Mouse (Mus musculus) midbrain, embryonic 13.5 days (tissue): Measurements from ENCODE around the gene Tomm22. TPM values are rescaled to one million over a fixed set of nuclear protein-coding genes. Genes with fewer than 3 reads are reported as not detected.
A peak's percentile ranks its signal among the peaks of the same experiment; 100 is the strongest.

Experiments
- ATAC-seq: fragments of 200-750 bp; cut with Nextera tagmentation; 2 replicates; pipeline ENCODE4 v1.8.0; 2017; ENCODE audit warnings: mild to moderate bottlenecking, moderate TSS enrichment, moderate library complexity
- H3K27ac ChIP-seq: fragments of 300-500 bp; sonication (generic); 2 replicates; pipeline ENCODE4 v1.5.1; 2015; ENCODE audit warnings: inconsistent platforms, mild to moderate bottlenecking, moderate library complexity
- H3K27me3 ChIP-seq: fragments of 300-500 bp; sonication (generic); 2 replicates; pipeline ENCODE4 v1.6.1; 2015; ENCODE audit warnings: mild to moderate bottlenecking, inconsistent platforms
- H3K36me3 ChIP-seq: fragments of 300-500 bp; sonication (generic); 2 replicates; pipeline ENCODE4 v1.6.1; 2015; ENCODE audit warnings: mild to moderate bottlenecking, inconsistent platforms
- H3K4me1 ChIP-seq: fragments of 300-500 bp; sonication (generic); replicated peaks from 2 replicates; pipeline ENCODE4 v1.6.1; 2015; ENCODE audit warnings: inconsistent platforms
- H3K4me2 ChIP-seq: fragments of 300-500 bp; sonication (generic); replicated peaks from 2 replicates; pipeline ENCODE4 v1.6.1; 2015; ENCODE audit warnings: moderate library complexity, mild to moderate bottlenecking, inconsistent platforms
- H3K4me3 ChIP-seq: fragments of 300-500 bp; sonication (generic); replicated peaks from 2 replicates; pipeline ENCODE4 v1.5.1; 2015; ENCODE audit warnings: mild to moderate bottlenecking, inconsistent platforms
- H3K9ac ChIP-seq: fragments of 300-500 bp; sonication (generic); replicated peaks from 2 replicates; pipeline ENCODE4 v1.6.1; 2015; ENCODE audit warnings: mild to moderate bottlenecking, inconsistent platforms
- H3K9me3 ChIP-seq: fragments of 300-500 bp; sonication (generic); 2 replicates; pipeline ENCODE4 v1.6.1; 2016; ENCODE audit warnings: mild to moderate bottlenecking, inconsistent platforms
- WGBS: fragments of 180-500 bp; shearing (Covaris S2); methylation state at CpG from one replicate; pipeline ENCODE4 v1.1.7; 2015; 5-methylcytosine and 5-hydroxymethylcytosine counted together
- polyA plus RNA-seq: library from polyadenylated mRNA; unstranded; fragments of >200 nt; fragmentation: Nextera tagmentation; extraction: Ambion mirVana; gene quantifications from 2 replicates; pipeline ENCODE4 v1.2.1, GENCODE M21; 2015

The Tomm22 gene
- polyA plus RNA-seq, 1 experiment from 2014 or later, result 254 TPM

DNA sequence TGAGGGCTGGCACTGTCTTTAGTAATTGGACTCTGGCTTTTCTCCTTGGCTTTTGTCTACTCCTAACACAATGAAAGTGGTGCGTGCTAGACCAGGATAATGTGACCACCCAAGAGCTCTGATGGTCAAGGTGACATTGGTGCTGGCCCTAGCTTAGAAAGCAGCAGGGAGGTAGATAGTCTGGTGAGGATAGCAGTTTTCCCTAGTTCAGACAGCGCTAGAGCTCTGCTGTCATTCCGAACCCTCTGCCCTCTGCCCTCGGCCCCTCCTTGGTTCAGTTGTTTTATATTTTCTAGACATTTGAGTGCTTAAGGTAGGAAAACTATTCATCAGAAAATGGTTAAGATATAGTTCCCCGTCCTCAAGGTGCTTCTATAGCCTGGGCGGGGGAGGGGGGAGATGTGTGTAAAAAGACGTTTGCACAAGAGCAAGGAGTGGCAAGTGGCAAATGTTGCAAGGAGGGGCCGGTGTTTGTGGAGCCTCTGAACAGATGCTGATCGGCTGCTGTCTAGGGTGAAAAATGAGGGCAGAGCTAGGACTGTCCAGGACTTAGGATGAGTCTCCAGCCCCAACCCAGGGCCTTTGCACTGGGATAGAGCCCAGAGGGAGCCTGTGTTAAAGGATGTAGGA, 27.0 kb downstream of the Tomm22 start:
- no peak for ATAC-seq
- Histone ChIP-seq H3K9me3 (no peaks in the 10 kb centered on the region), H3K4me2 (no peak overlapping the region), H3K27me3 (no peaks in the 10 kb centered on the region), H3K4me1 (peaks cover 32% of the 10 kb centered on the region), H3K9ac (no peak overlapping the region), H3K27ac (peak overlapping the region; percentile 60), H3K36me3 (peaks cover 20% of the 10 kb centered on the region), H3K4me3 (no peak overlapping the region)
- WGBS, result 82% methylated on average over 9 of the region's 9 CpGs

DNA sequence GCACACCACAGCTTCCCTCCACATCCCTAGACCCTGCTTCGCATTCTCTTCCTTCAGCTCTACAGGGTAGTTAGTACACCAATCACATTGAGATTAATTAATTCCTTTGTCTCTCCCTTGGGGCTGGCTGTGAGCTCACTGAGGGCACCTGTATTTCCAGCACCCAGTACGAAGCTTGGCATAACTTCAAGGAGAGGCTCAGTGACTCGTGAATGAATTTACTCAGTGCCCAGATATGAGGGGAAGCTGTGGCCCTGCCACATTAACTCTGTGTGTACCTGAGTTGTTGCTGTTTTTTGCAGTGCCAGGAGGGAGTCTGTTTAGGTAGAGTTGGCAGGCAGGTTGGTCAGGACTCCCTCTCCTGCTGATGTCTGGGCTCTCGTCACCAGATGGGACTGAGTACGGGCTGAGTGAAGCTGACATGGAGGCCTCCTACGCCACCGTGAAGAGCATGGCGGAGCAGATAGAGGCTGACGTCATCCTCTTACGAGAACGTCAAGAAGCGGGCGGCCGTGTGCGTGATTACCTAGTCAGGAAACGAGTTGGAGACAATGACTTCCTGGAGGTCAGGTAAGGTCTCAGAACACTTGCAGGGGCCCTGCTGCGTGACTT, 36.0 kb downstream of the Tomm22 start:
- Histone ChIP-seq H3K9ac (no peak overlapping the region), H3K27ac (no peak overlapping the region), H3K4me2 (no peak overlapping the region), H3K27me3 (no peaks in the 10 kb centered on the region), H3K9me3 (no peaks in the 10 kb centered on the region), H3K4me1 (no peaks in the 10 kb centered on the region), H3K4me3 (no peak overlapping the region), H3K36me3 (peaks cover 54% of the 10 kb centered on the region)
- no peak for ATAC-seq
- 89% methylated on average over 17 of the region's 17 CpGs for WGBS

DNA sequence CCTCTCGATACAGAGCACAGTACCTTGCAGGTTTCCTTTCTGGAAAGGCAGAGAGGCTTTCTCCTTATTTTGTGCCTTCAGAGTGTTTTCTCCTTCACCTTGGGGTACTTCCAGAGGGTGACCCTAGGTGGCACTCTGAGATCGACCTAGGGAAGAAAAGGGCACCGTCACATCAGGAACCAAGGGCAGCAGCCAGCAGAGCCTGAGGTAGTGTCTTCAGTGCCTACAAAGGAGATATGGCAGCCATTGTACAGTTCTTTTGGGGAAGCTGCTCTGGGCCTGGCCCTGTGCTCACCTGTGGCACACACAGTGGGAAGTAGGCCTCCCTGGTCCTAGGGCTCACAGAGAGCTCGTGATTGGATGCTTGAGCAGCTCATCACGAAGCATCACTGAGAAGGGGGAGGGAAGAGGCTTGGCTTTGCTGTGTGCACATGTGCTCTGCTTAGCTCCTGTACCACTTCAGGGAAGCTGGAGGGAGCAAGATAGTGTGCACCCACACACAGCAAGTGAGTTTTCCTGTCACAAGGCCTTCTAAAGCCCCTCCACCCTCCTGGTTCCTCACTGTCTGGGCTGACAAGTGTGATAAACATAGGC, 37.7 kb downstream of the Tomm22 start:
- ATAC-seq, result no peak
- Histone ChIP-seq H3K36me3 (peaks cover 70% of the 10 kb centered on the region), H3K27me3 (no peaks in the 10 kb centered on the region), H3K4me3 (no peak overlapping the region), H3K4me1 (no peaks in the 10 kb centered on the region), H3K27ac (no peak overlapping the region), H3K9me3 (no peaks in the 10 kb centered on the region), H3K4me2 (no peak overlapping the region), H3K9ac (no peak overlapping the region)
- 89% methylated on average over 5 of the region's 5 CpGs for WGBS

DNA sequence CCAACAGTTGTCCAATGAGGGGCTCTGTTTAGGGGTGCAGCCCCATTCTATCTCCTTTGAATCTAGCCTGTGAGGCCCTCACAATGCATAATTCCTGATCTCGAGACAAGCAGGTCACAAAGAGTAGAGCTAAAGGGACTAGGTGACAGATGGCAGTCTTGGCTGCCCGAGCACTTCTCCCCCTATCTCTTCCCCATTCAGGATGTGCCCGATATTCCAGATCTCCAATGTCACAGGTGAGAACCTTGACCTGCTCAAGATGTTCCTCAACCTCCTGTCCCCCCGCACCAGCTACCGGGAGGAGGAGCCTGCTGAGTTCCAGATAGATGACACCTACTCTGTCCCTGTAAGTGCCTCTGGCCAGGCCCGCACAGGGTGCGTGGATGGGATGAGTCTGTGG, 45.0 kb downstream of the Tomm22 start:
- WGBS, result 93% methylated on average over 7 of the region's 7 CpGs
- no peak overlapping the region for H3K9ac ChIP-seq
- H3K4me1 ChIP-seq, result no peaks in the 10 kb centered on the region
- no peak for ATAC-seq
- H3K4me3 ChIP-seq, result no peak overlapping the region
- H3K27me3 ChIP-seq, result no peaks in the 10 kb centered on the region
- no peak overlapping the region for H3K27ac ChIP-seq
- no peaks in the 10 kb centered on the region for H3K9me3 ChIP-seq
- no peak overlapping the region for H3K4me2 ChIP-seq
- peaks cover 99% of the 10 kb centered on the region for H3K36me3 ChIP-seq

DNA sequence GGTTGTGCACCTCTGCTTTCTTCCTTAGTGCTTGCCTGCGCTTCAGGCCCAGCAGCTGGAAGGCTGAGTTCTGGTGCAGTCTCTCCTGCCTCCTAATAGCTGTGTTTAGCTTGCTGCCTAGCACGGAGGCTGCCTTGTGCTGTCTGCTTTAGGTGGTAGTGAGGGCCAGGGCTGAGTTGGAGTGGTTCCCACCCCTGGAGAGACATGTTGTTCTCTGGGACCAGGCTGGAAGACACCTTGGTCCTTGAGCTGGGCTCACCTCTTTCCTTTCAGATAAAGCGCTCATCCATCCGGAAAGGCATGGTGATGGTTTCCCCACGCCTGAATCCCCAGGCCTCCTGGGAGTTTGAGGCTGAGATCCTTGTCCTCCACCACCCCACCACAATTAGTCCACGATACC, 46.0 kb downstream of the Tomm22 start:
- ATAC-seq, result no peak
- Histone ChIP-seq H3K9me3 (no peaks in the 10 kb centered on the region), H3K4me1 (no peaks in the 10 kb centered on the region), H3K27ac (no peak overlapping the region), H3K9ac (no peak overlapping the region), H3K4me2 (no peak overlapping the region), H3K36me3 (peaks cover 97% of the 10 kb centered on the region), H3K4me3 (no peak overlapping the region), H3K27me3 (no peaks in the 10 kb centered on the region)
- WGBS, result 90% methylated on average over 6 of the region's 6 CpGs

DNA sequence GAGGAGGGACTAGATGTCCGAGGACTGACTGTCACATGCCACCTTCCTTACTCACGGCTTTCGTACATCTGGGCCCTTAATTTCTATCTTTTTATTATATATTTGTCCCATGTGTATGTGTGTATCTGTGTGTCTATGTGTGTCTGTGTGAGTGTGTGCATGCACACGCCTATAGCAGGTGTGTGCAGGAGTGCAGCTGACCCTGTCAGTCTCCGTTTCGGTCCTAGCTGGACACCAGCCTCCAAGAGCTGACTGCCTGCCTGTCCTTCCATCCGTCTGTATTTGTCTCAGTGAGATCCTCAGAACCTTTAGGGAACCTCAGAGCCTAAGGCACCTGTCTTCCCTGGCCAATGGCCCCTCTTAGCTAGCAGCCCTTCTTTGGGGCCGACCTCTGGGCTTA, 49.6 kb downstream of the Tomm22 start:
- H3K9ac ChIP-seq, result no peak overlapping the region
- WGBS, result 95% methylated on average over 8 of the region's 8 CpGs
- no peak for ATAC-seq

DNA sequence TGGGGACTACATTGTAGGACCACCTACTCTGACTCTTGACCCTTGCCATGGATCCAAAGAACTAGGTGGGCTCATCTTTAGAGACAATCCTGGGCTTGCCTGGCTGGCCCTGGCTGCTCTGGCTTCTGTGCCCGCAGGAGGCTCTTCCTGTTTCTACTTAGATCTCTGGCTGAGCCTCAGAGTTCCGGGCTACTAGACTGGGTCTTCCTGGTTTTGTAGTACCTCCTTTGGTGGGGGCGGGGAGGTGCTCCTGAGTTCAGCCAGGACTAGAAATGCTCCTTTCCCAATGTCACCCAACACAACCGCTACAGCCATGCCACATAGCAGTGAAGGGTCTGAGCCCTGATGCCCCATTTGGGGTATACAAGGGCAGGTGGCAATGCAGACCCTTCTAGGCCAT, 50.1 kb downstream of the Tomm22 start:
- no peak overlapping the region for H3K9ac ChIP-seq
- H3K4me3 ChIP-seq, result no peak overlapping the region
- H3K36me3 ChIP-seq, result peaks cover 79% of the 10 kb centered on the region
- ATAC-seq, result no peak
- 89% methylated on average over 4 of the region's 4 CpGs for WGBS
- H3K27ac ChIP-seq, result no peak overlapping the region
- H3K4me1 ChIP-seq, result no peaks in the 10 kb centered on the region
- H3K27me3 ChIP-seq, result no peaks in the 10 kb centered on the region
- no peak overlapping the region for H3K4me2 ChIP-seq
- no peaks in the 10 kb centered on the region for H3K9me3 ChIP-seq

More for the DNA sequence above, 49.6 kb downstream of the Tomm22 start:
- H3K36me3 ChIP-seq, result peaks cover 79% of the 10 kb centered on the region
- H3K27me3 ChIP-seq, result no peaks in the 10 kb centered on the region
- H3K4me1 ChIP-seq, result no peaks in the 10 kb centered on the region
- H3K4me3 ChIP-seq, result no peak overlapping the region
- H3K9me3 ChIP-seq, result no peaks in the 10 kb centered on the region
- no peak overlapping the region for H3K27ac ChIP-seq
- H3K4me2 ChIP-seq, result no peak overlapping the region

Other genes starting within 250 kb of the Tomm22 start
- 233 and 269 TPM in 2 replicates for gene Csnk1e, start 215.3 kb upstream of the Tomm22 start, polyA plus RNA-seq
- gene Kcnj4, start 165.6 kb upstream of the Tomm22 start, polyA plus RNA-seq, result not detected in 2 replicates
- gene Kdelr3, start 154.4 kb upstream of the Tomm22 start, polyA plus RNA-seq, result 6.0 and 8.3 TPM in 2 replicates
- gene Ddx17, start 124.1 kb upstream of the Tomm22 start, polyA plus RNA-seq, result 66.4 and 71.4 TPM in 2 replicates
- 0.75 and 1.0 TPM in 2 replicates for gene Dmc1, start 65.8 kb upstream of the Tomm22 start, polyA plus RNA-seq
- 6.8 and 6.9 TPM in 2 replicates for gene Fam227a, start 11.9 kb upstream of the Tomm22 start, polyA plus RNA-seq
- 92.4 and 94.9 TPM in 2 replicates for gene Cby1, start 11.7 kb upstream of the Tomm22 start, polyA plus RNA-seq
- gene Josd1, start 17.1 kb downstream of the Tomm22 start, polyA plus RNA-seq, result 18.4 and 20.6 TPM in 2 replicates
- gene Gtpbp1, start 20.0 kb downstream of the Tomm22 start, polyA plus RNA-seq, result 42.6 and 49.1 TPM in 2 replicates
- gene Sun2, start 71.7 kb downstream of the Tomm22 start, polyA plus RNA-seq, result 8.4 and 8.5 TPM in 2 replicates
- gene Dnal4, start 107.0 kb downstream of the Tomm22 start, polyA plus RNA-seq, result 84.8 and 91.6 TPM in 2 replicates
- 18.1 and 18.6 TPM in 2 replicates for gene Nptxr, start 133.9 kb downstream of the Tomm22 start, polyA plus RNA-seq
- 0.58 and 1.2 TPM in 2 replicates for gene Npcd, start 163.4 kb downstream of the Tomm22 start, polyA plus RNA-seq
- gene Cbx6, start 163.8 kb downstream of the Tomm22 start, polyA plus RNA-seq, result 53.9 and 61.4 TPM in 2 replicates
- 3.1 and 3.8 TPM in 2 replicates for gene Apobec3, start 220.8 kb downstream of the Tomm22 start, polyA plus RNA-seq